Mouse (Mus musculus): Measurements from ENCODE around the gene Slc30a6. TPM values are rescaled to one million over a fixed set of nuclear protein-coding genes. Genes with fewer than 3 reads are reported as not detected.

Slc30a6 gene
- polyA plus RNA-seq (2017; shearing (Covaris generic)), result 10 to 100 TPM; 30.4 to 31.4 TPM

GRCm38 (mm10) chr17:74395383-74396065 lies at the start of gene Slc30a6:
Slc30a6 (plus strand) TSS chr17:74395608.

GRCm38 (mm10) chr17:74458711-74459408 lies 63.5 kb downstream of the Slc30a6 start, which contains the start of gene Nlrc4:
Nlrc4 (minus strand) TSS chr17:74459142.

Other genes starting within 250 kb of the Slc30a6 start
- gene Memo1, start 100.1 kb upstream of the Slc30a6 start, polyA plus RNA-seq (2017; shearing (Covaris generic)), result 10 to 100 TPM; 41.7 to 45.0 TPM
- gene Dpy30, start 71.7 kb upstream of the Slc30a6 start, polyA plus RNA-seq (2017; shearing (Covaris generic)), result 100 to 1,000 TPM; 101 to 131 TPM
- 10 to 100 TPM; 25.6 to 28.6 TPM for gene Spast, start 56.6 kb upstream of the Slc30a6 start, polyA plus RNA-seq (2017; shearing (Covaris generic))
- under 1 TPM; 0.70 to 0.93 TPM for gene Nlrc4, start 63.5 kb downstream of the Slc30a6 start, polyA plus RNA-seq (2017; shearing (Covaris generic))
- 100 to 1,000 TPM; 102 to 103 TPM for gene Yipf4, start 93.9 kb downstream of the Slc30a6 start, polyA plus RNA-seq (2017; shearing (Covaris generic))
- gene Birc6, start 132.7 kb downstream of the Slc30a6 start, polyA plus RNA-seq (2017; shearing (Covaris generic)), result 10 to 100 TPM; 55.5 to 65.4 TPM

Data from inflammation-experienced regulatory T-cells (primary cell).